Mouse (Mus musculus): Measurements from ENCODE around the gene Phlpp1. TPM values are rescaled to one million over a fixed set of nuclear protein-coding genes. Genes with fewer than 3 reads are reported as not detected.

The Phlpp1 gene
- polyA plus RNA-seq, 1 experiment from 2014 or later, result 0.73 TPM

GRCm38 (mm10) chr1:106407963-106408440 is 236.4 kb downstream of the Phlpp1 start:
- H3K27me3 ChIP-seq (ENCODE audit: insufficient read depth, low read length), result no peaks in the 10 kb centered on the region
- no peak overlapping the region for H3K4me2 ChIP-seq (ENCODE audit: low read depth, low read length)
- WGBS (ENCODE audit: insufficient replicate concordance), result 21% methylated on average over 7 of the region's 7 CpGs
- H3K27ac ChIP-seq (ENCODE audit: low read depth), result no peak overlapping the region
- H3K4me1 ChIP-seq (ENCODE audit: insufficient read depth), result no peaks in the 10 kb centered on the region
- DNase-seq (no peak), ATAC-seq (no peak)
- H3K9me3 ChIP-seq (ENCODE audit: low read length), result no peaks in the 10 kb centered on the region
- no peak for TF ChIP-seq EP300 (IDR thresholded peaks at IDR 0.05; ENCODE audit: low read depth)
- TF ChIP-seq CTCF (IDR thresholded peaks at IDR 0.05; ENCODE audit: low read depth), result no peak
- no peak overlapping the region for H3K4me3 ChIP-seq (ENCODE audit: low read depth, low read length)
- no peaks in the 10 kb centered on the region for H3K36me3 ChIP-seq (replicated peaks; ENCODE audit: insufficient read depth, low read length)
- H3K9ac ChIP-seq (replicated peaks), result no peak overlapping the region

GRCm38 (mm10) chr1:106410858-106411257 is 239.3 kb downstream of the Phlpp1 start:
- ATAC-seq, result no peak
- Histone ChIP-seq H3K36me3 (replicated peaks; ENCODE audit: insufficient read depth, low read length) (no peaks in the 10 kb centered on the region), H3K4me3 (ENCODE audit: low read depth, low read length) (no peak overlapping the region), H3K27me3 (ENCODE audit: insufficient read depth, low read length) (no peaks in the 10 kb centered on the region), H3K9me3 (ENCODE audit: low read length) (no peaks in the 10 kb centered on the region), H3K27ac (ENCODE audit: low read depth) (no peak overlapping the region), H3K9ac (replicated peaks) (no peak overlapping the region), H3K4me1 (ENCODE audit: insufficient read depth) (no peaks in the 10 kb centered on the region), H3K4me2 (ENCODE audit: low read depth, low read length) (no peak overlapping the region)
- no peak for DNase-seq
- TF ChIP-seq EP300 (IDR thresholded peaks at IDR 0.05; ENCODE audit: low read depth), result no peak
- no peak for TF ChIP-seq CTCF (IDR thresholded peaks at IDR 0.05; ENCODE audit: low read depth)
- WGBS (ENCODE audit: insufficient replicate concordance), result 65% methylated on average over 2 of the region's 2 CpGs

GRCm38 (mm10) chr1:106425128-106425936 is 253.8 kb downstream of the Phlpp1 start:
- Histone ChIP-seq H3K9me3 (ENCODE audit: low read length) (no peaks in the 10 kb centered on the region), H3K4me3 (ENCODE audit: low read depth, low read length) (no peak overlapping the region), H3K9ac (replicated peaks) (no peak overlapping the region), H3K36me3 (replicated peaks; ENCODE audit: insufficient read depth, low read length) (no peaks in the 10 kb centered on the region), H3K27me3 (ENCODE audit: insufficient read depth, low read length) (no peaks in the 10 kb centered on the region), H3K4me2 (ENCODE audit: low read depth, low read length) (no peak overlapping the region), H3K4me1 (ENCODE audit: insufficient read depth) (no peaks in the 10 kb centered on the region), H3K27ac (ENCODE audit: low read depth) (no peak overlapping the region)
- ATAC-seq, result no peak
- no peak for DNase-seq
- TF ChIP-seq EP300 (IDR thresholded peaks at IDR 0.05; ENCODE audit: low read depth) (no peak), CTCF (IDR thresholded peaks at IDR 0.05; ENCODE audit: low read depth) (peak; percentile 63)
- WGBS (ENCODE audit: insufficient replicate concordance), result 32% methylated on average over 9 of the region's 9 CpGs

- H3K36me3 ChIP-seq (replicated peaks; ENCODE audit: insufficient read depth, low read length), result no peaks in the 10 kb centered on the region
- DNase-seq (no peak), ATAC-seq (no peak)
- H3K9me3 ChIP-seq (ENCODE audit: low read length), result no peaks in the 10 kb centered on the region
- TF ChIP-seq CTCF (IDR thresholded peaks at IDR 0.05; ENCODE audit: low read depth), result no peak
- no peak for TF ChIP-seq EP300 (IDR thresholded peaks at IDR 0.05; ENCODE audit: low read depth)
- H3K4me1 ChIP-seq (ENCODE audit: insufficient read depth), result no peaks in the 10 kb centered on the region
- H3K27ac ChIP-seq (ENCODE audit: low read depth), result no peak overlapping the region
- H3K9ac ChIP-seq (replicated peaks), result no peak overlapping the region
- H3K4me2 ChIP-seq (ENCODE audit: low read depth, low read length), result no peak overlapping the region
- H3K27me3 ChIP-seq (ENCODE audit: insufficient read depth, low read length), result no peaks in the 10 kb centered on the region
- WGBS (ENCODE audit: insufficient replicate concordance), result 56% methylated on average over 8 of the region's 8 CpGs
- H3K4me3 ChIP-seq (ENCODE audit: low read depth, low read length), result no peak overlapping the region
Measured at GRCm38 (mm10) chr1:106428170-106428569, 256.6 kb downstream of the Phlpp1 start.

GRCm38 (mm10) chr1:106428580-106428979 is 257.0 kb downstream of the Phlpp1 start:
- ATAC-seq, result no peak
- H3K27me3 ChIP-seq (ENCODE audit: insufficient read depth, low read length), result no peaks in the 10 kb centered on the region
- no peak overlapping the region for H3K27ac ChIP-seq (ENCODE audit: low read depth)
- no peak overlapping the region for H3K4me2 ChIP-seq (ENCODE audit: low read depth, low read length)
- TF ChIP-seq EP300 (IDR thresholded peaks at IDR 0.05; ENCODE audit: low read depth), result no peak
- TF ChIP-seq CTCF (IDR thresholded peaks at IDR 0.05; ENCODE audit: low read depth), result no peak
- WGBS (ENCODE audit: insufficient replicate concordance), result 71% methylated on average over 4 of the region's 4 CpGs
- H3K9ac ChIP-seq (replicated peaks), result no peak overlapping the region
- H3K36me3 ChIP-seq (replicated peaks; ENCODE audit: insufficient read depth, low read length), result no peaks in the 10 kb centered on the region
- no peaks in the 10 kb centered on the region for H3K9me3 ChIP-seq (ENCODE audit: low read length)
- no peaks in the 10 kb centered on the region for H3K4me1 ChIP-seq (ENCODE audit: insufficient read depth)
- DNase-seq, result no peak
- no peak overlapping the region for H3K4me3 ChIP-seq (ENCODE audit: low read depth, low read length)

GRCm38 (mm10) chr1:106433580-106433979 is 262.0 kb downstream of the Phlpp1 start:
- Histone ChIP-seq H3K9ac (replicated peaks) (no peak overlapping the region), H3K36me3 (replicated peaks; ENCODE audit: insufficient read depth, low read length) (no peaks in the 10 kb centered on the region), H3K4me1 (ENCODE audit: insufficient read depth) (no peaks in the 10 kb centered on the region), H3K9me3 (ENCODE audit: low read length) (no peaks in the 10 kb centered on the region), H3K4me3 (ENCODE audit: low read depth, low read length) (no peak overlapping the region), H3K27ac (ENCODE audit: low read depth) (no peak overlapping the region), H3K27me3 (ENCODE audit: insufficient read depth, low read length) (no peaks in the 10 kb centered on the region), H3K4me2 (ENCODE audit: low read depth, low read length) (no peak overlapping the region)
- TF ChIP-seq EP300 (IDR thresholded peaks at IDR 0.05; ENCODE audit: low read depth), result no peak
- no peak for TF ChIP-seq CTCF (IDR thresholded peaks at IDR 0.05; ENCODE audit: low read depth)
- DNase-seq, result no peak
- no peak for ATAC-seq
- 55% methylated on average over 2 of the region's 2 CpGs for WGBS (ENCODE audit: insufficient replicate concordance)

Other genes starting within 250 kb of the Phlpp1 start
- 1.4 and 1.6 TPM in 2 replicates for gene Zcchc2, start 181.3 kb upstream of the Phlpp1 start, polyA plus RNA-seq (2015; fragmentation: Nextera tagmentation; extraction: Ambion mirVana)